Mouse (Mus musculus) adrenal gland, postnatal 25 days (tissue): ENCODE data around the gene Ets2. TPM values are rescaled to one million over a fixed set of nuclear protein-coding genes. Genes with fewer than 3 reads are reported as not detected.
"Not testable (repeated sequence)": the region's sequence is repeated elsewhere in the genome, so short reads cannot be mapped to it uniquely, and the experiment has no call there.

Experiments
- DNase-seq: peaks from one replicate; pipeline ENCODE4 v3.0.0; 2021; ENCODE audit warnings: mixed read lengths
- total RNA-seq: library from RNA; stranded (reverse); gene quantifications from 2 replicates; pipeline ENCODE4 v1.2.3, GENCODE M21; 2021

Ets2 gene
- total RNA-seq, 1 experiment from 2014 or later = 52.2 TPM

DNA sequence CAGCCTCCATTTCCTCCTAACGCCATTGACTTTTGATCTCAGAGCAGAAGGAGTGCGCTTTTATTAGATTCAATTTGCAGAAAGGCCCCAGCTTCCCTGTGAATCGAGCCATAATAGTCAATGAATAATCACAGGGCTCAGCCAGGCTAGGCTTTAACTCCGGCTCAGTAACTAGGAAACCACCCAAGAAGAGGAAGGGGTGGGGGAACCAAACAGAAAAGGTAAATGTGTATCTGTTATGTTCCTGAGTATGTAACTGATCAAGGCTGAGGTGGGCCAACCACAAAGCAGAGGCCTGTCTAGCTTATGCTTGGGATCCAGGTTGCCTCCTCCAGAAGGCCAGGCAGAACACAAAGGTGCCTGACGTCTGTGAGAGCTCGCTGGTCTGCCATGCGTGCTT lies 1.7 kb upstream of the Ets2 start:
- no peak for DNase-seq

DNA sequence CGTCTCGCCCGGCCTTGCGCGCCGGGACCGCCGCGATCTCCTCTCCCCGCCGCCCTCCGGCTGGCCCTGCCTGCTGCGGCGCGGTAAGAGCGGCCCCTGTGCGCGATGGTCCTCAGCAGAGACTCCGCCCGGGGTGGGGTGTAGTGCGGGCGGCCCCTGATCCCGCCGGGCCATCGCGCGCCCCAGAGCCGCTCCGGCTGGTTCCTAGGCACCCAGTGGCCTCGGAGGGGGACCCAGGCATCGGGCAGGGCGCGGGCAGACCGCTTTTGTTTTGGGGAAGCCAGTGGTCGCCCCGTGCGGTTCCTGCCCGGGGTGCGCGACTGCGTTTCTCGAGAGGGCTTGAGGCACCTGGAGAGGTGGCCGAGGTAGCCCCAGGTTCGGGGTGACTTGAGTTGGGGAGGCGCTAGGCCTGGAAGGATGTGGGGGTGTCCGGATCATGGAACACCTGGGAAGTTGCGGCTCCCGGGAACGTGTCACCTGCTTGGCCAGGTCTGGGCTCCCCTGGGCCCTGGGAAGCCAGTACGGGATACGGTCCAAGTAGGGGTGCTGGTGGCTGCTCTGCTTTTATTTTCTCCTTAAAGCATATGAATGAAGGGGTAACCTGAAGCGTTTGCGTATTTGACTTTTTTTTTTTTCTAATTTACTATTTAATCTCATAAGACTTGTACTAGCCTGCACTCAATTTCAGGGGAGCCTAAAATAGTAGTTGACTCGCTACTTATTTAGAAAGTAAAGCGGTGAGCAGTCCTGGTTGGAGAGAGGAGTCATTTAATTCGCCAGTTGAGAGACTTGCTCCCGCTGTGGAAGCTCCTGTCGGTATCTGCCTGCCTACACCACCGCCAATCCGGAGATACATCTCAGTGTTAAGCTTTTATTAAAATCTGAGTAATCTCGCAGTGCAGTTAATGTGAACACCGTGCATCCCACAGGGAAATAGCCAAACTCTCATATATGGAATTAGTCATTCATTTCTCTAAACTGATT lies 979 bp downstream of the Ets2 start:
- peak; percentile 32 for DNase-seq

GRCm38 (mm10) chr16:95703958-95704357 lies 2.1 kb downstream of the Ets2 start:
- no peak for DNase-seq

- no peak for DNase-seq
Measured at GRCm38 (mm10) chr16:95704662-95705330, 2.9 kb downstream of the Ets2 start.

DNA sequence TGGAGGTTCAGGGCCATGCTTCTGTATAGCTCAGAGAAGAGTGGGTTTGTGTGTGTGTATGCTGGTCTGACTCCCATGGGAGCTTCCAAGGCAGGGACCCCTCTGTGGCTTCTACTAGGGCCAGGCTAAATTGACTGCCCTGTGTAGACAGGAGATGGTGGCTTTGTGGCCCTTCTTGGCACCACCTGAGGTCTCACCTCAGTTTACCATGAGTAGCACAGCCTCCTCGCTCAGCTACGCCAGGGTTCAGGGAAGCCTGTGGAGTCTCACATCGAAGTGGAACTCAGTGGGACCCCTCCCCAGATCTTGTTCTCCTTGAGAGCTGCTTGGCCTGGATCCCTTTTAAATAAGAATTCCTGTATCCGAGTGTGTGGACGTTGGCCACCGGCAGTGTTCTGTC lies 3.9 kb downstream of the Ets2 start:
- no peak for DNase-seq

- no peak for DNase-seq
Measured at GRCm38 (mm10) chr16:95708211-95709004, 6.5 kb downstream of the Ets2 start.

DNA sequence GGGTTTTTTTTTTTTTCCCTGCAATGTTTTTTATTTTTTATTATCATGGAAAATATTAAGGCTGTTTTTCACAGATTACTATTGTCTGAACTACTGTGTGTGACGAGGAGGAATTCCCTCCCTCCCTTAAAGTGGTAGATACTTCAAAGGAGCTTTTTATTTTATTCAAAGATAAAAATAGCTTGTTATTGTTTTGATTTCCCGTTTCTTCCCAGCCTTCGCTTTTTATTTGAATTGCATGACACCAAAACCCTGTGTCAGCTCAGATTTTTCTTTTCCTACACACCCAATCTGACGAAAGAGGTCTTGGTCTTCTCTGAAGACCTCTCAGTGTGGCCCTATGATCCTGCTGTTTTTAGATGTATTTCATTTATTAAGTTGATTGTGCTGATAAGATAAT lies 7.3 kb downstream of the Ets2 start:
- DNase-seq = no peak

DNA sequence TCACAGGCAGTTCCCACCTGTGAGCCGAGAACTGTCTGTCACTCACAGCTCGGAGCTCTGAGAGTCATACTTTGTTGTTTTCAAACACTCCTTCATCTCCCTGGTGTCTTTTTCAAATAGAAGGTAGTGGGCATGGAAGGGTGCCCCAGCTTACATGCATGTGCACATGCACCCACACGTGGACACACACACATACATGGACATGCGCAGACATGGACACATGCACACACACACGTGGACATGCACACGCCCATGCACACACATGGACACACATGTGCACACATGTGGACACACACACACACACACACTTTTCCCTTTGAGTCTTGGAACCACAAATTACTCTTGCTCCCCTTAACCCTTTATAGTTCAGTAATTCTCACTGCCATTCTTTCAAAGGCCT lies 8.3 kb downstream of the Ets2 start:
- DNase-seq = no peak

- no peak for DNase-seq
Measured at GRCm38 (mm10) chr16:95712121-95712520, 10.2 kb downstream of the Ets2 start.

DNA sequence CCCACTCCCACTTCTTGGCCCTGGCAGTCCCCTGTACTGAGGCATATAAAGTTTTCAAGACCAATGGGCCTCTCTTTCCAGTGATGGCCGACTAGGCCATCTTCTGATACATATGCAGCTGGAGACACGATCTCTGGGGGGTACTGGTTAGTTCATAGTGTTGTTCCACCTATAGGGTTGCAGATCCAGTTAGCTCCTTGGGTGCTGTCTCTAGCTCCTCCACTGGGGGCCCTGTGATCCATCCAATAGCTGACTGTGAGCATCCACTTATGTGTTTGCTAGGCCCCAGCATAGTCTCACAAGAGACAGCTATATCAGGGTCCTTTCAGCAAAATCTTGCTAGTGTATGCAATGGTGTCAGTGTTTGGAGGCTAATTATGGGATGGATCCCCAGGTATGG lies 11.2 kb downstream of the Ets2 start:
- not testable (repeated sequence) for DNase-seq

DNA sequence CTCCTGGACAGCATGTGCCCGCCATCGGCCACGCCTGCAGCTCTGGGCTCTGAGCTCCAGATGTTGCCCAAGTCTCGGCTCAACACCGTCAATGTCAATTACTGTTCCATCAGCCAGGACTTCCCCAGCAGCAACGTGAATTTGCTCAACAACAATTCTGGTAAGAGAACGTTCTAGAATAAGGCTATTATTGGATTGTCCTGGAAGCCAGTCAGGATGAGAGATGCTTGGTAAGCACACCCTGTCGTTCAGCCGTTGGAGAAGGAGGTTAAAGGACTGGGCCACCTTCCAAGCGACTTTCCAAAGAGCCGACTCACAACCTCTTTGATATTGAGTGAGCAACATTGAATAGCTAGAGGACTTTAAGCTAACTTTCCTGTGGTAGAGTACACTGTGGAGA lies 13.2 kb downstream of the Ets2 start:
- DNase-seq = no peak

DNA sequence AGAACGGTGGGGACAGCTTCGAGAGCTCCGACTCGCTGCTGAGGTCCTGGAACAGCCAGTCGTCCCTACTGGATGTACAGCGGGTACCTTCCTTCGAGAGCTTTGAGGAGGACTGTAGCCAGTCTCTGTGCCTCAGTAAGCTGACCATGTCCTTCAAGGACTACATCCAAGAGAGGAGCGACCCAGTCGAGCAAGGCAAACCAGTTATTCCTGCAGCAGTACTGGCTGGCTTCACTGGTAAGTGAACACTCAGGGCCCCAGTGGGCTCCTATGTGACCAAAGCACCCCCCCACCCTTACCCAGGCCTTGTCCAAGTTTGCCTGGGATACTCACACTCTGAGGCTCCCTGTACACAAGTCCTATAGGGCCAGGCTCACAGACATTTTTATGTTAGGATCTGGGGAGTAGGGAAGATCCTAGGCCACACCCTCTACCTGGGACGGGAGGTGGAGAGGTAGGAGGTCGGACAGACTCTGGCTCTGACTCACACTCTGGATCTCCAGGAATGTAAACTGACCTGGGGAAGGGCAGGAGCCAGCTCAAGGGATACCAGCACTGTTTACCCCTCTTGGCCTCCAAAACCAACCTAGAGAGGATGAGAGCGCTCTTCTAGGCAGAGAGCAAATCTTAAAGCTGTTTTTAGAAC lies 14.3 kb downstream of the Ets2 start:
- no peak for DNase-seq

GRCm38 (mm10) chr16:95717631-95718030 lies 15.8 kb downstream of the Ets2 start:
- no peak for DNase-seq

DNA sequence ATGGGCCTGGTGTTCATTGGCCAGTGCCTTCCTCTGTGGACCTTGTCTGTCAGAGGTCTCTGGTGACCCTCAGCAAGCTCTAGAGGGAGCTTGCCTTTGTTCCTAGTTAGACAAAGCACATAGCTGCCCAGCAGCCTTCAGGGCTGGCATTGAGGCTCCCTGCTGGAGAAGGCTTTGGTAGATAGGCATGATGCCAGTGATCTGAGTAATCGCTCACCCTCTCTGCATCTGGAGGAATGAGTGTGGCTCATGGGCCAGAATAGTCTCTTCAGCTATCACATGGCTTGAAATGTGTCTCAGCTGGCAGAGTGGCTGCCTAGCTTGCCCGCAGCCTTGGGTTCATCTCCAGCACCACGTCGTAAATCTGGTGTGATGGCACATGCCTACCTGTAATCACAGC lies 16.2 kb downstream of the Ets2 start:
- peak; percentile 62 for DNase-seq

GRCm38 (mm10) chr16:95720532-95720931 lies 18.7 kb downstream of the Ets2 start:
- DNase-seq = no peak

DNA sequence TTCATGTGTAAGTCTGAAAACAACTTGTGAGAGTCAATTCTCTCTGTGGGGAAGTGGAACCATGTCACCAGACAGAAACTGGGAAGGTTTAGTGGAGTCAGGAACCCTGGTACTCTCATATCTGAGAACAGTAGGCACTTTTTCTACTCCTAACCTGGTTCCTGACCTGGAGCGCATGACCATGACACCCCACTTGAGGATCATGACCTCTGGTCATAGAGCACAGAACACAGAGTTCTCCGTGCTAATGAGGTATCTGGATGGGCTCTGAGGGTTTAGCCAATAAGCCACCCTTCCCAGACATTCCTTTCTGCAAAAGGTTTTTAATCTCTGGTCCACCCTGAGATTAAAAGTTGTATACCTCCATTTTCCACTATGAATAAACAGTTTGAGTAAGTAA lies 22.4 kb downstream of the Ets2 start:
- no peak for DNase-seq

- DNase-seq = no peak
Measured at GRCm38 (mm10) chr16:95724776-95725175, 22.9 kb downstream of the Ets2 start.

DNA sequence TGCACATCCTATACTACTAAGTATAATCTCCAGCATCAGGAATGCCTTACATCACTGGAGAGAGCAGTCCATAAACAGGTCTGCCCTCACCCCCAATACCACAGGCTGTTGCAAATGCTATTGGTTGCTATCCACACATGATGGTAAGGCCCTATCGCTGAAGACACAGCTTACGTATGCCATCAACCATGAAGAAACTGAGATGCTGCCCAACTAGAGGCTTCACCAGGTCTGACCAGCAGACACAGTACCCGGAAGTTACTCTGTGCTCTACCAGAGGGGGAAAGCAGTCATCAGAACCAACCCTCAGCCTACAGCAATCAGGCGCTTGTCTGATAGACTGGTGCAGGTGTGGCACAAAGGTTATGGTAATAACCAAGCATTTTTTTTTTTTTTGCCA lies 24.9 kb downstream of the Ets2 start:
- no peak for DNase-seq

DNA sequence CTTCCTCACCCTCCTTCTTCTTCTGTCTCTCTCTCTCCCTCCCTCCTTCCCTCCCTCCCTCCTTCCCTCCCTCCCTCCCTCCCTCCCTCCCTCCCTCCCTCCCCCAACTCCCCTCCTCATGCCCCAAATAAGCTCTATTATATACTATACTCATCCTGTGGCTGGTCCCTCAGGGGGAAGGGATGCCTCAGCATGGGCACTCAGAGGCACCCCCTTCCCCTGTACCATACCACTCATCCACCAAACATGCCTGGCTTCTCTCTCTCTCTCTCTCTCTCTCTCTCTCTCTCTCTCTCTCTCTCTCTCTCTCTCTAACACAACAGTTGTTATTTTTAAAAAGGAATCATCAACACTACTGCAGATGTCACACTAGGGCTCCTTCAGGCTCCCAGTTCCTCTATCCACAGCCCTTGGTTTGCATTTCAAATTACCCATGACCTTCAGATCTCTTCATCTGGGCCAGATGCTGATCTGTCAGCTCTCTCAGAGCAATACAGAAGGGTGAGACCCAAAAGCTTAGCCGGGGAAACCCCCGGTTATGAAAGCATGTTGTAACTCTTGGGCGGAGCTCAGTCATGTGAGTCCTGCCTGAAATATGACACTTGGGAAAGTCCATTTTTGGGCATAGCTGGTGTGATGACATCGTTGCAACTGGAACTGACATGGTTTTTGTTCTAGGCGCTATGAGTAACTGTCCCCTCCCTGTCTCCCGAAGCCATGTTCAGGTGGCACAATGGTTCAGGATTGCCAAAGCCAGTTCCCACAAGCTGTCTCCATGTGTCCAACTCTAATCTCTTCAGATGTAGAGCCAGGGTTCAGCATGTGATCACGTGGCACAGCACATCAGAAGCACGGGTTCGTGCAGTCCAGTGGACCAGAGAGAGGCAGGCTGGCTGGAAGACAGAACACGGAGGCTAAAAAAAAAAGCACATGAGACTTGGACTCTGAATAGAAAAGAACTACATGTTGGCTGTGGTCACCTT lies 26.9 kb downstream of the Ets2 start:
- no peak for DNase-seq

DNA sequence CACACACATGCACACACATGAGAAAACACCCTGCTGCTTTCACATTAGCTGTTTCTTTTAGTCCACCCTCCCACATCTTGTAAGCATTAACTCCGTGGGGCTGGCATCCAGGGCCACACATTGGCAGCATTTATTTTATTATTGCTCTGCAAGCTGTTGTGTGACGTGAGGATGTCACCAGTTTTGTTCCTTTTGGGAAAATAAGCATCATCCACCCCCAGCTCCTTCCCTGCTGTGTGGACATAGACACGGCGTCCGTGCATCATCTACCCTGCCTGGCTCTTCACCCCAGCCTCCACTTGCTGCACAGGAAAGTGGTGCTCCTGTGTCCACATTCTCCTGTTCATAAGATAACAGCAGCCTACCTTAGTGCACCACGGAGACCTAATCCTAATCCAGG lies 27.9 kb downstream of the Ets2 start:
- no peak for DNase-seq

DNA sequence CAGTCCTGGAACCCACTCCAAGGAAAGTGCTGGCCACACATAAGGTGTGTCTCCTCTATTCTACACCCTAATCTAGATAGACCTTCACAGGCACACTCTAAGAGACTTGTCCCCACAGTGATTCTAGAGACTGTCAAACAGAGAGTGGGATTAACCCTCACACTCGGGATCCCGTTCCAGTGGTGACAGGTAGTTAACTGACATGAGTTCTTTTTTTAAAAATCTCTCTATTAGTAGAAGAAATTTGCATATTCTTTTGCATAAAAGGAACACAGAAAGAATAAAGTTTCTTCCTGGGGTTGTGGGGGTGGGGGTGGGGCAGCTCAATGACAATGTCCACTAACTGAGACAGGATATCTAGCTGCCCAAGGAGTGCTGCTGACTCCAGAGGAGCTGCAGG lies 32.9 kb downstream of the Ets2 start:
- DNase-seq = no peak
